Mouse (Mus musculus): ENCODE data around the gene Stxbp2. TPM values are rescaled to one million over a fixed set of nuclear protein-coding genes. Genes with fewer than 3 reads are reported as not detected.

Gene Stxbp2
- total and polyA plus RNA-seq, 3 experiments, result 81.1 to 186 (median 117) TPM

- no peak for DNase-seq (ENCODE audit: low read depth, low spot score)
- H3K27me3 ChIP-seq (ENCODE audit: control insufficient read depth in 1 of 2, insufficient read depth in 2 of 2, low read length in 2 of 2), result no peaks in the 10 kb centered on the region
- H3K4me3 ChIP-seq (ENCODE audit: control insufficient read depth in 1 of 2, insufficient read depth in 1 of 2, low read depth in 2 of 2, low read length in 2 of 2), result no peak overlapping the region
- H3K4me1 ChIP-seq (ENCODE audit: control insufficient read depth in 1 of 2, insufficient read depth in 2 of 2, low read length in 2 of 2), result no peaks in the 10 kb centered on the region
- no peaks in the 10 kb centered on the region for H3K9me3 ChIP-seq (replicated peaks; ENCODE audit: insufficient read depth, low read length)
- H3K9ac ChIP-seq (ENCODE audit: control insufficient read depth, low read depth, low read length, poor library complexity, severe bottlenecking), result no peak overlapping the region
- TF ChIP-seq RCOR1 (IDR thresholded peaks at IDR 0.05; ENCODE audit: low read depth, low read length) (no peak), TAL1 (IDR thresholded peaks at IDR 0.05; ENCODE audit: low read length) (no peak), UBTF (IDR thresholded peaks at IDR 0.05; ENCODE audit: borderline replicate concordance, insufficient read depth, low read depth, low read length) (no peak), SIN3A (IDR thresholded peaks at IDR 0.05; ENCODE audit: low read length) (no peak), ZKSCAN1 (IDR thresholded peaks at IDR 0.05; ENCODE audit: low read depth, low read length) (no peak), GABPA (IDR thresholded peaks at IDR 0.05; ENCODE audit: low read depth, low read length) (no peak), ZC3H11A (IDR thresholded peaks at IDR 0.05; ENCODE audit: low read depth, low read length) (no peak), CHD2 (IDR thresholded peaks at IDR 0.05; ENCODE audit: low read length) (no peak), HCFC1 (IDR thresholded peaks at IDR 0.05; ENCODE audit: low read depth, low read length) (no peak), SMC3 (IDR thresholded peaks at IDR 0.05; ENCODE audit: low read depth, low read length) (no peak; the same call in 1 of the 2 replicates), CHD1 (IDR thresholded peaks at IDR 0.05; ENCODE audit: low read depth, low read length) (no peak), MYB (IDR thresholded peaks at IDR 0.05; ENCODE audit: low read depth, low read length) (no peak), TBP (IDR thresholded peaks at IDR 0.05; ENCODE audit: low read depth, low read length) (no peak), POLR2AphosphoS5 (IDR thresholded peaks at IDR 0.05; ENCODE audit: borderline replicate concordance, low read depth, low read length) (no peak), BHLHE40 (IDR thresholded peaks at IDR 0.05; ENCODE audit: borderline replicate concordance, low read depth, low read length) (no peak), CTCF (IDR thresholded peaks at IDR 0.05 in 2 of 3, conservative IDR thresholded peaks at IDR 0.05 in 1 of 3; ENCODE audit: control insufficient read depth in 1 of 3, insufficient read depth in 1 of 3, low read depth in 2 of 3, low read length in 3 of 3, poor library complexity in 1 of 3, severe bottlenecking in 1 of 3) (no peak), GATA1 (IDR thresholded peaks at IDR 0.05; ENCODE audit: low read depth, low read length) (no peak), POLR2A (IDR thresholded peaks at IDR 0.05; ENCODE audit: control insufficient read depth in 1 of 2, insufficient read depth in 1 of 2, low read depth in 1 of 2, low read length in 2 of 2, poor library complexity in 1 of 2) (no peak), MYC (IDR thresholded peaks at IDR 0.05; ENCODE audit: low read depth, low read length) (no peak), EP300 (IDR thresholded peaks at IDR 0.05; ENCODE audit: low read depth in 1 of 2, low read length in 2 of 2) (no peak)
- 0 out of 4 replicates have a peak, but pooled peaks cover 0 to 2% of the 10 kb centered on the region in 2 experiments for H3K36me3 ChIP-seq (ENCODE audit: control insufficient read depth in 1 of 2, insufficient read depth in 2 of 2, low read length in 2 of 2)
- peaks cover 10% of the 10 kb centered on the region for H3K79me2 ChIP-seq (ENCODE audit: control insufficient read depth, insufficient read depth, low read length, poor library complexity)
- no peak overlapping the region for H3K27ac ChIP-seq (ENCODE audit: control insufficient read depth, low read depth, low read length)
Measured at GRCm38 (mm10) chr8:3683408-3684176, 52.8 kb downstream of the Stxbp2 start.

- Histone ChIP-seq H3K36me3 (ENCODE audit: control insufficient read depth in 1 of 2, insufficient read depth in 2 of 2, low read length in 2 of 2) (0 out of 4 replicates have a peak, but pooled peaks cover 0 to 2% of the 10 kb centered on the region in 2 experiments), H3K9me3 (replicated peaks; ENCODE audit: insufficient read depth, low read length) (no peaks in the 10 kb centered on the region), H3K4me1 (ENCODE audit: control insufficient read depth in 1 of 2, insufficient read depth in 2 of 2, low read length in 2 of 2) (no peaks in the 10 kb centered on the region), H3K9ac (ENCODE audit: control insufficient read depth, low read depth, low read length, poor library complexity, severe bottlenecking) (no peak overlapping the region), H3K27ac (ENCODE audit: control insufficient read depth, low read depth, low read length) (no peak overlapping the region), H3K79me2 (ENCODE audit: control insufficient read depth, insufficient read depth, low read length, poor library complexity) (peaks cover under 1% of the 10 kb centered on the region; the same call in 1 of the 2 replicates), H3K4me3 (ENCODE audit: control insufficient read depth in 1 of 2, insufficient read depth in 1 of 2, low read depth in 2 of 2, low read length in 2 of 2) (no peak overlapping the region), H3K27me3 (ENCODE audit: control insufficient read depth in 1 of 2, insufficient read depth in 2 of 2, low read length in 2 of 2) (no peaks in the 10 kb centered on the region)
- no peak for DNase-seq (ENCODE audit: low read depth, low spot score)
- peak; percentile 74; the same call in 1 of the 2 replicates for TF ChIP-seq POLR2AphosphoS5 (IDR thresholded peaks at IDR 0.05; ENCODE audit: borderline replicate concordance, low read depth, low read length)
- TF ChIP-seq ZNF384 (IDR thresholded peaks at IDR 0.05; ENCODE audit: low read depth, low read length), result no peak
- TF ChIP-seq POLR2AphosphoS2 (IDR thresholded peaks at IDR 0.05; ENCODE audit: low read length), result peak; percentile 55; the same call in 1 of the 2 replicates
Measured at GRCm38 (mm10) chr8:3684530-3684929, 53.8 kb downstream of the Stxbp2 start.
